Mouse (Mus musculus): ENCODE data around the gene Kndc1. TPM values are rescaled to one million over a fixed set of nuclear protein-coding genes. Genes with fewer than 3 reads are reported as not detected.

The Kndc1 gene
- 0.72 TPM for polyA plus RNA-seq (2017; shearing (Covaris generic))

GRCm38 (mm10) chr7:139894655-139895557 is at the start of gene Kndc1:
Gene Kndc1, plus strand, starts transcription at chr7:139894696.

GRCm38 (mm10) chr7:139943674-139944281 is 49.3 kb downstream of the Kndc1 start, which contains the start of gene Utf1:
Gene Utf1, plus strand, starts transcription at chr7:139943789.

GRCm38 (mm10) chr7:139978278-139978892 is 83.9 kb downstream of the Kndc1 start, which contains the start of gene 6430531B16Rik:
Gene 6430531B16Rik, minus strand, starts transcription at chr7:139978755.

Other genes starting within 250 kb of the Kndc1 start
- 0.27 TPM for gene Cfap46, start 210.9 kb upstream of the Kndc1 start, polyA plus RNA-seq (2017; shearing (Covaris generic))
- gene Adgra1, start 60.5 kb upstream of the Kndc1 start, polyA plus RNA-seq (2017; shearing (Covaris generic)), result not detected
- gene Utf1, start 49.1 kb downstream of the Kndc1 start, polyA plus RNA-seq (2017; shearing (Covaris generic)), result 7.0 TPM
- gene 6430531B16Rik, start 84.1 kb downstream of the Kndc1 start, polyA plus RNA-seq (2017; shearing (Covaris generic)), result 0.40 TPM
- gene Adam8, start 97.9 kb downstream of the Kndc1 start, polyA plus RNA-seq (2017; shearing (Covaris generic)), result 21.5 TPM
- 58.5 TPM for gene Zfp511, start 141.7 kb downstream of the Kndc1 start, polyA plus RNA-seq (2017; shearing (Covaris generic))
- 46.5 TPM for gene Tubgcp2, start 142.0 kb downstream of the Kndc1 start, polyA plus RNA-seq (2017; shearing (Covaris generic))
- not detected for gene Msx3, start 154.4 kb downstream of the Kndc1 start, polyA plus RNA-seq (2017; shearing (Covaris generic))
- gene Caly, start 187.9 kb downstream of the Kndc1 start, polyA plus RNA-seq (2017; shearing (Covaris generic)), result not detected
- gene Prap1, start 198.7 kb downstream of the Kndc1 start, polyA plus RNA-seq (2017; shearing (Covaris generic)), result not detected
- 13.4 TPM for gene Fuom, start 207.7 kb downstream of the Kndc1 start, polyA plus RNA-seq (2017; shearing (Covaris generic))
- gene Paox, start 221.1 kb downstream of the Kndc1 start, polyA plus RNA-seq (2017; shearing (Covaris generic)), result 3.0 TPM
- gene Echs1, start 221.8 kb downstream of the Kndc1 start, polyA plus RNA-seq (2017; shearing (Covaris generic)), result 64.7 TPM
- gene Mtg1, start 242.9 kb downstream of the Kndc1 start, polyA plus RNA-seq (2017; shearing (Covaris generic)), result 33.7 TPM

Data from inflammation-experienced regulatory T-cells, adult 16 weeks (primary cell).